Mouse (Mus musculus) left cerebral cortex, postnatal 25 days (tissue): ENCODE results near the gene Rnf216. TPM values are rescaled to one million over a fixed set of nuclear protein-coding genes. Genes with fewer than 3 reads are reported as not detected.

Experiments used
- DNase-seq, 2 experiments: peaks; one replicate each; pipeline ENCODE4 v3.0.0; 2022; ENCODE audit warnings: low spot score in 2 of 2, mixed read lengths in 1 of 2
- intact Hi-C: fragments of 180-260 bp; cut with DNase I; formaldehyde crosslinking; loops from one replicate; pipeline ENCODE4 v1.15.1; 2025
- total RNA-seq, 2 experiments: library from RNA; stranded (reverse); gene quantifications; 2 replicates each; pipeline ENCODE4 v1.2.3; 2021

The Rnf216 gene
- total RNA-seq, 2 experiments from 2014 or later = 42.6 to 42.8 TPM

DNA sequence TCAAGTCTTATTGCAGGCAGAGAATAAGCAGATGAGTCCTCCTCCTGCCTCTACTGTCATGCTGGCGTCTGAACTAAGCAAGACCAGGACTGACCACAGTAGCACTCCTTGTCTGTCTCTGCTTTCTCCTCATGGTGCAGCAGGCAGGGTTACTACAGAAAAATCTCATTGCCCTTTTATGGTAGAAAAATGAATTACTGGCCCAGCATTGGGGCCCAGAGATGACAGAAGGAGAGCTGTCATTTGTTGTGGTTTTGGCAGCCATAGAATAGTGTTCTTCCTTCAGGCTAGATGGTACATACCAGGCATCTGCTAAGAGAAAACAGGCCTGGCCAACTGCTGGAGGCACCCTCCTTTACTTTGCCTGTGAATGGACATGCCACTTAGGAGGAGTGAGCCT, 55.0 kb downstream of the Rnf216 start:
- no peak for DNase-seq

DNA sequence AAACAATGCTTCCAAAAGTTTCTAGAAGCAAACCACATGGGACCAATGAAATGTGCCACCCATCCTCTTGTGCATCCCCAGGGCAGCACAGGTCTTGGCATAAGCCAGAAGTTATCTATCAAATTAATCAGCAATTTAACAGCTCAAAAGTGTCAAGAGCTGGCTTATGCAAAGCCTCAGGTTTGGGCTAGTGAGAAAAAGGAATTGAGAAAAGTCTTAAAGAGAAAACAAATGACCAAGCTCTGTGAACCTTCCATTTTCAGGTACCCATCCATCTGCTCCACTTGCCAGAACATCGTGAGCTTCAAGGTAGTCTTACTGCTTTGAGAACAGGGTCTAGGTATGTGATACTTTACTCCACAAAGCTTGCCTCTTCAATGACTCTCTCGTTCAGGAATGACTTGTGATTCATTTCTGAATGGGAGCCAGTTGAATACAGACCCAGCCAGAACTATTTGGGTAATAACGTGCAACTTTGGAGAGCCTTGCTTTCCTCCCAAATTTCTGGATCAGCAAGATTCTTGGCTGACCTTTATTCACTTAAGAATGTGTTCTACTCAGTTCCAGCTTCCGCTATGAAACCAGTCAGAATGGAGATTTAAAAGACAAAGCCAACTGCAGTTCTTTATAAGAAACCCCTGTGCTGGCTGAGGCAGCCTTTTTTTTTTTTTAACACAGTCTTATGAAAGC, 56.5 kb downstream of the Rnf216 start:
- intact Hi-C loops = no loop called here
- DNase-seq = no peak

More for the DNA sequence above, 55.0 kb downstream of the Rnf216 start:
- intact Hi-C loops = no loop called here

GRCm38 (mm10) chr5:143055501-143056125, 57.2 kb downstream of the Rnf216 start:
- intact Hi-C loops = no loop called here
- peak in 1 of 2 experiments; percentile 47 for DNase-seq

GRCm38 (mm10) chr5:143054703-143055102, 58.1 kb downstream of the Rnf216 start:
- no peak for DNase-seq
- intact Hi-C loops = no loop called here

DNA sequence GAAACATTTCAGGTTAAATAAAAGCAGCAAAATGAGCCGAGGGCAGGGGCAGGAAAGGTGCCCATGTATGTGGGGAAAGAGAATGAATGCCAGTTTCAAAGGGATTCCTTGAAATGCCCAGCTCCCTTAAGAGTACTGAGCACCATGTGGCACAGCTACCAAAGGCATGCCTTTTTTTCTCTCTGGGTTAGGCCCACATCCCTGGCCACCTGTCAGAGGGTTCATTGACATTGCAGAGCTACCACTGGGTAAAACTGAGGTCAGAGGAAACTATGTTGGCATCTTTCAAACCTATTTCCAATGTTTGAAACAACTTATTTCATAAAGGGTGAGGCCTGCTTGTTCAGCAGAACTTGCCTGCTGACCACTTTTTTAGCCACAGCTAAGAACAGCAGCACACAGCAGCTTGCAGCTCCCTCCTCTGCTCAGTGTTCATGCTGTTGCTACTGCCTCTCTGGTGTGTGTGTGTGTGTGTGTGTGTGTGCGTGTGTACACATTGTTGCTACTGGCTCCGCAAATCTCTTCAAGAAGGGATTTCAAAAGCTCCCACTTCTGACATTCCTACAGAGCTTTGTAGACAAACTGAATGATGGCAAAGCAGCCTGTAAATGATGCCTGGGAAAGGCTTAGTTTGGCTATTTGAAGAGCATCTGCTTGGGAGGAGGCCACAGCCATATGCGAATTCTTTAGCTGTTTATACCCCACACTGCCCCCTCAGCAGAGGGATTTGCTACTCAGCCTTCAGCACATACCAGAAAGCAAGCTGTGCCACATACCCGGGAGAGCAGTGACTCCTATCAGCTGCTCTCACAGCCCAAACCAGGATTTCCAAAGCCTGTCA, 59.4 kb downstream of the Rnf216 start:
- intact Hi-C loops = no loop called here
- peak; percentile 67 to 91 for DNase-seq

GRCm38 (mm10) chr5:143052677-143053076, 60.1 kb downstream of the Rnf216 start:
- no peak for DNase-seq
- intact Hi-C loops = no loop called here

DNA sequence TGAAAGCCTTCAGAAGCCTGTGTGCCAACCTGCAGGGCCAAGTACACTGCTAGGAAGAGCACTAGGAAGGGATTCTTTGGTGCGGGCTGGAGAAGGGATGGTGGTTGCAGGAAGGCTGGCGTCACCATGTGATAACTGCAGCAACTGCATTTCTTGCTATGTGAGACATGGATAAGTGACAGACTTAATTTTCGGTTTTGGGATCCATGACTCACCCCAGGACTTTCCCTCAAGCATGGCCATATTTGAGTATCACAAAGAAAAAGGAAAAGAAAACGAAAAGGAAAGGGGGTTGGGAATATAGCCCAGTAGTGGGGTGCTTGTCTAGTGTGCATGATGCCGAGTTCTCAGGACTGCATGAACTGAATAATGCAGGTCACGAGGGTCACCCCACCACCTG, 60.9 kb downstream of the Rnf216 start:
- intact Hi-C loops = no loop called here

DNA sequence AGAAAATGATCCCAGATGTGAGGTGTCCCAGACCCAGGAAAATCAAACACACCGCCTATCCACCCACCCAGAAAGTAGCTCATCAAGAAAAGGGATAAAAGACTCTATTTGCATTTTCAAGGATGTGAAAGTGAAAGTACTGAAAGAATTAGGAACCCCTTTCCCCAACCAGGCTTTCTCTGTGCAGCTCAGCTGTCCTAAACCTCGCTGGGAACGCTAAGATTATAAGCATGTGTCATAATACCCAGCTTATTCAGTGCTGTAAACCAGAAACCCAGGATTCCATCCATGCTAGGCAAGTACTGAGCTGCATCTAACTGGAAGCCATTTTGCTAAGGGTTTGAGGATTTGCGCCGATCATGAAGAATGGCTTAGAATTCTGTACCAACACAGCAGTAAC, 62.5 kb downstream of the Rnf216 start:
- intact Hi-C loops = no loop called here
- DNase-seq = no peak

More for the DNA sequence above, 60.9 kb downstream of the Rnf216 start:
- DNase-seq = no peak

- intact Hi-C loops = no loop called here
- no peak for DNase-seq
Observed at GRCm38 (mm10) chr5:143049746-143050145, 63.0 kb downstream of the Rnf216 start.

GRCm38 (mm10) chr5:143049013-143049385, 63.8 kb downstream of the Rnf216 start:
- no peak for DNase-seq
- intact Hi-C loops = no loop called here

GRCm38 (mm10) chr5:143048232-143049012, 64.4 kb downstream of the Rnf216 start:
- peak in 1 of 2 experiments; percentile 36 for DNase-seq
- intact Hi-C loops = no loop called here

GRCm38 (mm10) chr5:143047586-143047985, 65.2 kb downstream of the Rnf216 start:
- intact Hi-C loops = no loop called here
- no peak for DNase-seq

- intact Hi-C loops = no loop called here
- DNase-seq = no peak
Observed at GRCm38 (mm10) chr5:143043902-143044301, 68.9 kb downstream of the Rnf216 start.

DNA sequence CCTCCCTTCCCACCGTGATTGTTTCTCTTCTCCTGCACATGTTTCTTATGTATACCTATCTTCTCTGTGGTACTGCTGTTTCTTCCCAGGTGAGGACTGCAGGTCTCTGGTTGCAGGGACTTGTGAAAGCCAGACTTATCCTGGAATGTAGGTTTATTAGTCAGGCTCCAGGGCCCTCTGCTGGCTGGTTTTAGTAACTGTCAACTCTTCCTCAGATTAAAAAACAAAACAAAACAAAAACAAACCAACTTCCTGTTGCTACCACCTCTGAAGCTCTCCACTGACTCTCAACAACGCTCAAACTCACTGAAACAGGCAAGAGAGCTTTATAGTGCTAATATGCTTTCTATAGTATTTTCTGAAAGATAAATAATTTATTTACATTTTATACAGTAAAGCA, 69.5 kb downstream of the Rnf216 start:
- no peak for DNase-seq
- intact Hi-C loops = no loop called here

DNA sequence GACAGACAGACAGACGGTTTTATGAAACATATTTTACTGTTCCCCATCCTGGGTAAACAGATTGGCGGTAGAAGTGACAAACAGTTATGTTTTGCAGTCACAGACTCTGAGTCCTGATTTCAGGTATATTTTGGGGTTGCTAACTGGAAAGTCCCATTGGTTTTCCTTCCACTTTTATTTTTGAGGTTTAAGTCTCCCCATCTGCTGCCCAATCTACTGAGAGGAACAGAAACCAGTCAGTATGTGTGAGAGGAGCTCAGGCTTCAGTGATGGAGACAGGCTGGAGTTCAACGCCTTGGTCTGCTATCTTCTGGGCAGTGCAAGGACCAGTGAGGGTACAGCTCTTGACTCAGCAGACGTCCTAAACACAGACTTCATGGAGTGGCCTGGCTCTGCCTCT, 74.0 kb downstream of the Rnf216 start:
- DNase-seq = peak in 1 of 2 experiments; percentile 42
- intact Hi-C loops = loop anchor here (5.0 kb wide), 1 partner anchor 146 kb away; no protein-coding TSS in a partner anchor

DNA sequence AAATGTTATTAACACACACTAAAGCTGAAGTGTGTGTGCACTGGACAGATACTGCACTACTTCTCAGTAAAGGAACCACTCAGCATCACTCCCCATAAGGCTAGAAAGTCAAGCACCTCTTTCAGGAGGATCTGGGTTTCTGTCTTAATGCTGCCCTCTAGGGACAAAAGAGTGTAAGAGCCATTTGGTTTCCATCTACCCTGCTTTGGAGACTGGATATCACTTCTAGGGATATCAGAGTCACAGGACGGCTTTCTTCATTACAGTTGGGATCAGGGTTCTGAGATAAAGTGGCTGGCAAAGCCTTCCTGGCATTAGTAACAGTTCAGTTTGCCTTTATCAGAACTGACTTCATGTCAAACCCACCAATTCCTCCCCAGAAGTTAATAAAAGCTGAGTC, 75.6 kb downstream of the Rnf216 start:
- intact Hi-C loops = loop anchor here (2.0 to 5.0 kb wide), 2 partner anchors 100 to 145 kb away; no protein-coding TSS in a partner anchor

GRCm38 (mm10) chr5:143036052-143036451, 76.7 kb downstream of the Rnf216 start:
- intact Hi-C loops = loop anchor here (2.0 to 5.0 kb wide), 2 partner anchors 99 to 144 kb away; no protein-coding TSS in a partner anchor
- no peak for DNase-seq

More for the DNA sequence above, 75.6 kb downstream of the Rnf216 start:
- DNase-seq = peak; percentile 59 to 85

DNA sequence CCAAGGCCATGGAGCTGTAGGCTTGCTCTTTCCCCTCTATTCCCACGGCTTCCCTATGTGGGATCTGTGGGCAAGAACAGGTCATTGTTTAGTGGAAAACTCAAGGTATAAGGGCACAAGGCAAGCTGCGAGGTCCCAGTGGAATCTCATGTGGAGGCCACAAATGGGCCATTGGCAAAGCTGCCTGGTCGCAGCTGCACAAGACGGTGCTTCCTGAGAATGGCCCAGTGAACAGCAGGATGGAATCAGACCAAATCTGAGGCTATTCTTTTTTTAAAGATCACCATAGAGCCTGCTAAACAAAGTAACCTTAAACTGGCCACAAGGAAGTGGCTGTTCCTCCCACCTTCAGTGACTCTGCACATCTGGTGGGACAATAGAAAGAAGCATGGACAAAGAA, 77.5 kb downstream of the Rnf216 start:
- no peak for DNase-seq
- intact Hi-C loops = loop anchor here (5.0 kb wide), 1 partner anchor 143 kb away; no protein-coding TSS in a partner anchor

- DNase-seq = no peak
- intact Hi-C loops = no loop called here
Observed at GRCm38 (mm10) chr5:143034108-143034507, 78.7 kb downstream of the Rnf216 start.
